Mouse (Mus musculus) left cerebral cortex, postnatal 36 days (tissue): Measurements from ENCODE around the gene Btaf1. TPM values are rescaled to one million over a fixed set of nuclear protein-coding genes. Genes with fewer than 3 reads are reported as not detected.

ENCODE experiments used
- DNase-seq, 2 experiments: peaks; one replicate each; pipeline ENCODE4 v3.0.0; 2021 to 2022; ENCODE audit warnings: low spot score in 2 of 2, mixed read lengths in 1 of 2
- intact Hi-C: fragments of 180-260 bp; cut with DNase I; formaldehyde crosslinking; loops from one replicate; pipeline ENCODE4 v1.15.1; 2025
- total RNA-seq, 2 experiments: library from RNA; stranded (reverse); gene quantifications; 2 replicates each; pipeline ENCODE4 v1.2.3; 2021

Gene Btaf1
- total RNA-seq, 2 experiments from 2014 or later, result 20.1 to 27.6 TPM

DNA sequence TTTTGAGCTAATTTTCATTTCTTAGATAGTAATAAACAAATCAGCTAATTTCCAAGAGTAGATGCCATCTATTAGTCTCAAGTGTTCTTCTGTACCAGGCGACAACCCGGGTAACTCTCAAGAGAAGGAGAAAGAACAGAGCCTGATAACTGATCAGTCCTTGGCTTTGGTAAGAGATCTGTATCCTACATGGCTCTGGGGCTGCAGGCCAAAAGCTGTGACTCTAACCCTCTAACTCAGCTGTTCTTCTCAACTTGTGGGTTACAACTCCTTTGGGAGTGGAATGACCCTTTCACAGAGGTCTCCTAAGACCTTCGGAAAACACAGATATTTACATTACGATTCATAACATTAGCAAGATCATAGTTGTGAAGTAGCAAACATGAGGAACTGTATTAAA lies 134.2 kb downstream of the Btaf1 start:
- no peak for DNase-seq
- intact Hi-C loops, result no loop called here

Other genes starting within 250 kb of the Btaf1 start
- 10 to 100 TPM; 46.7 to 47.7 TPM for gene Ppp1r3c, start 189.4 kb upstream of the Btaf1 start, total RNA-seq
- gene Tnks2, start 91.8 kb upstream of the Btaf1 start, total RNA-seq, result 100 to 1,000 TPM; 117 to 119 TPM
- 1 to 10 TPM; 6.8 to 6.9 TPM for gene Fgfbp3, start 6.5 kb upstream of the Btaf1 start, total RNA-seq